Mouse (Mus musculus) liver, adult 2 months (tissue): ENCODE data around the gene Ndufa12.

Experiments used
- CTCF ChIP-seq: fragments of 200-500 bp; IDR thresholded peaks from 2 replicates; pipeline ENCODE4 v1.5.1; 2011; ENCODE audit warnings: low read depth, low read length, control low read depth
- POLR2A ChIP-seq: fragments of 200-500 bp; IDR thresholded peaks from 2 replicates; pipeline ENCODE4 v1.6.1; 2011; ENCODE audit warnings: low read length, control low read depth; ENCODE audit not compliant: insufficient read depth; ENCODE audit errors: extremely low read depth

DNA sequence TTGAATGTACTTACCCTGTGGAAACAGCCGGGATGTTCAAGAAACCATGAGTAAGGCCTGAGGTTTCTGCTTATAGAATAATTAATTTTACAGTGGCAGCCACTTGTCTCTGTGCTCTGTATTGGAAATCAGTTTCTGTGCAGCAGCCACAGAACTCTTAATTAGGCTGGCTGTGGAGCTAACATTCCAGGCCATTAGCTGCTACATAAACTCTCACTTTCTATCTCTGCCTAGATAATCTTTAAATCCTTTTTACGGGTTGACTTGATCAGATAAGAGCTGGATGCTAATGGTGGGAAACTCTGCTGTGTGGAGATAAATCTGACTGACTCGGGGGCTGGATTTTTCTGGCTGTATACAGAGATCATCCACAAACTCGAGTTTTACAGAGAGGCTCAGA, 15.3 kb upstream of the Ndufa12 start:
- no peak for TF ChIP-seq CTCF
- TF ChIP-seq POLR2A = no peak
